Mouse (Mus musculus) embryonic facial prominence, embryonic 13.5 days (tissue): ENCODE data around the gene Wdfy3. TPM values are rescaled to one million over a fixed set of nuclear protein-coding genes. Genes with fewer than 3 reads are reported as not detected.

Experiments
- ATAC-seq: fragments of 200-750 bp; cut with Nextera tagmentation; 2 replicates; pipeline ENCODE4 v1.8.0; 2017; ENCODE audit warnings: low read depth; ENCODE audit not compliant: insufficient number of reproducible peaks, insufficient read depth, low FRiP score, low TSS enrichment
- H3K27ac ChIP-seq: fragments of 300-500 bp; sonication (generic); 2 replicates; pipeline ENCODE4 v1.5.1; 2015; ENCODE audit warnings: moderate library complexity, mild to moderate bottlenecking, inconsistent platforms
- H3K27me3 ChIP-seq: fragments of 300-500 bp; sonication (generic); 2 replicates; pipeline ENCODE4 v1.6.1; 2015; ENCODE audit warnings: mild to moderate bottlenecking, inconsistent platforms
- H3K36me3 ChIP-seq: fragments of 300-500 bp; sonication (generic); 2 replicates; pipeline ENCODE4 v1.6.1; 2015; ENCODE audit warnings: mild to moderate bottlenecking, inconsistent platforms
- H3K4me1 ChIP-seq: fragments of 300-500 bp; sonication (generic); 2 replicates; pipeline ENCODE4 v1.6.1; 2015; ENCODE audit warnings: inconsistent platforms
- H3K4me2 ChIP-seq: fragments of 300-500 bp; sonication (generic); 2 replicates; pipeline ENCODE4 v1.6.1; 2015; ENCODE audit warnings: moderate library complexity, mild to moderate bottlenecking, inconsistent platforms
- H3K4me3 ChIP-seq: fragments of 300-500 bp; sonication (generic); 2 replicates; pipeline ENCODE4 v1.5.1; 2015; ENCODE audit warnings: mild to moderate bottlenecking, inconsistent platforms
- H3K9ac ChIP-seq: fragments of 300-500 bp; sonication (generic); 2 replicates; pipeline ENCODE4 v1.6.1; 2015; ENCODE audit warnings: mild to moderate bottlenecking, inconsistent platforms
- H3K9me3 ChIP-seq: fragments of 300-500 bp; sonication (generic); 2 replicates; pipeline ENCODE4 v1.6.1; 2016; ENCODE audit warnings: inconsistent platforms
- WGBS: fragments of 180-500 bp; shearing (Covaris S2); methylation state at CpG from one replicate; pipeline ENCODE4 v1.1.7; 2015; ENCODE audit warnings: mixed read lengths; 5-methylcytosine and 5-hydroxymethylcytosine counted together
- polyA plus RNA-seq: library from polyadenylated mRNA; unstranded; fragments of >200 nt; fragmentation: Nextera tagmentation; extraction: Ambion mirVana; gene quantifications from 2 replicates; pipeline ENCODE4 v1.2.1, GENCODE M21; 2015

The Wdfy3 gene
- polyA plus RNA-seq, 1 experiment from 2014 or later, result 19.1 TPM

- no peaks in the 10 kb centered on the region for H3K27me3 ChIP-seq
- no peak overlapping the region for H3K4me2 ChIP-seq
- H3K27ac ChIP-seq, result no peak overlapping the region
- ATAC-seq, result no peak
- H3K36me3 ChIP-seq, result no peaks in the 10 kb centered on the region
- 0 out of 2 replicates have a peak, but pooled peaks cover 3% of the 10 kb centered on the region for H3K4me1 ChIP-seq
- H3K9ac ChIP-seq, result no peak overlapping the region
- H3K4me3 ChIP-seq, result no peak overlapping the region
- H3K9me3 ChIP-seq, result no peaks in the 10 kb centered on the region
Measured at GRCm38 (mm10) chr5:101789770-101790169, 280.0 kb downstream of the Wdfy3 start.

GRCm38 (mm10) chr5:101785921-101786614 lies 283.7 kb downstream of the Wdfy3 start:
- 65% methylated on average over 4 of the region's 4 CpGs for WGBS
- Histone ChIP-seq H3K4me1 (0 out of 2 replicates have a peak, but pooled peaks cover 3% of the 10 kb centered on the region), H3K27me3 (no peaks in the 10 kb centered on the region), H3K36me3 (no peaks in the 10 kb centered on the region), H3K4me3 (no peak overlapping the region), H3K9ac (no peak overlapping the region), H3K9me3 (no peaks in the 10 kb centered on the region), H3K27ac (no peak overlapping the region), H3K4me2 (no peak overlapping the region)
- ATAC-seq, result no peak

- no peaks in the 10 kb centered on the region for H3K27me3 ChIP-seq
Measured at GRCm38 (mm10) chr5:101784787-101785186, 284.9 kb downstream of the Wdfy3 start.

GRCm38 (mm10) chr5:101784328-101784727 lies 285.4 kb downstream of the Wdfy3 start:
- Histone ChIP-seq H3K4me3 (no peak overlapping the region), H3K27ac (no peak overlapping the region), H3K4me1 (peaks cover 6% of the 10 kb centered on the region; the same call in 1 of the 2 replicates), H3K36me3 (no peaks in the 10 kb centered on the region), H3K27me3 (no peaks in the 10 kb centered on the region), H3K9ac (no peak overlapping the region), H3K4me2 (no peak overlapping the region), H3K9me3 (no peaks in the 10 kb centered on the region)
- WGBS, result 71% methylated on average over 3 of the region's 3 CpGs
- no peak for ATAC-seq

More at GRCm38 (mm10) chr5:101784787-101785186, 284.9 kb downstream of the Wdfy3 start:
- no peak for ATAC-seq
- Histone ChIP-seq H3K4me1 (0 out of 2 replicates have a peak, but pooled peaks cover 3% of the 10 kb centered on the region), H3K9me3 (no peaks in the 10 kb centered on the region), H3K27ac (no peak overlapping the region), H3K36me3 (no peaks in the 10 kb centered on the region), H3K4me2 (no peak overlapping the region), H3K9ac (no peak overlapping the region), H3K4me3 (no peak overlapping the region)
- WGBS, result 82% methylated on average over 2 of the region's 2 CpGs
